Mouse (Mus musculus) liver, embryonic 14.5 days (tissue): ENCODE results near the gene Htt.

Experiments
- CTCF ChIP-seq: IDR thresholded peaks from 2 replicates; pipeline ENCODE4 v1.5.1; 2016; ENCODE audit warnings: antibody characterized with exemption, low read depth, control low read depth
- EP300 ChIP-seq: IDR thresholded peaks from 2 replicates; pipeline ENCODE4 v1.6.1; 2016; ENCODE audit warnings: antibody characterized with exemption, low read depth

DNA sequence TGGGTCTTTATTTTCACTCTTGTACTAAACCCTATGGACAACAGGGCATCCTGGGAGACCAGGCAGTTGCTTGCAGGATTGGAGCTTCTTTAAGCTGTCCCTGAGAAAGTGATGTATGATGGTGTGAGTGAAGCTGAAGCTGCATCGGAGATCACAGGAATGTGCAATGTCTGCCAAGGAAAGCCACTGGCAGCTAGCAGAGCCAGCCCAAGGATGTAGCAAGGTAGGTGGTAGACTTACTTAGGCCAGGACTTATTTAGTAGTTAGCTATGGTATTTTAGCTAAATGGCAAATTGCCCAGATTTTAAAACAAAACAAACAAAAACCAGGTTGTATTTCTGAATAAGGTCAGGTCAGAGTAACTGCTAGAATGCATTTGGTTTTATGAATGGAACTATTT, 2.8 kb upstream of the Htt start:
- TF ChIP-seq CTCF (no peak), EP300 (no peak)
